Mouse (Mus musculus) myocyte (in vitro differentiated cells): ENCODE data around the gene Slc24a3. TPM values are rescaled to one million over a fixed set of nuclear protein-coding genes. Genes with fewer than 3 reads are reported as not detected.

ENCODE experiments used
- H3K27me3 ChIP-seq: one replicate; pipeline ENCODE4 v1.6.1; 2011; ENCODE audit not compliant: control insufficient read depth, insufficient read depth, insufficient read length
- H3K36me3 ChIP-seq: one replicate; pipeline ENCODE4 v1.6.1; 2011; ENCODE audit not compliant: control insufficient read depth, insufficient read depth
- H3K4me2 ChIP-seq: one replicate; pipeline ENCODE4 v1.6.1; 2011; ENCODE audit warnings: low read depth, control low read depth
- H3K4me3 ChIP-seq: one replicate; pipeline ENCODE4 v1.5.1; 2011; ENCODE audit warnings: mild to moderate bottlenecking, control low read depth, moderate library complexity
- H3K79me2 ChIP-seq: one replicate; pipeline ENCODE4 v1.6.1; 2011; ENCODE audit not compliant: control insufficient read depth, insufficient read depth
- H3ac ChIP-seq: one replicate; pipeline ENCODE4 v1.6.1; 2011; ENCODE audit not compliant: control insufficient read depth, insufficient read length
- CEBPB ChIP-seq: IDR thresholded peaks from 2 replicates; pipeline ENCODE4 v1.6.1; 2011; ENCODE audit warnings: mild to moderate bottlenecking, moderate library complexity; ENCODE audit not compliant: poor library complexity, insufficient read depth, severe bottlenecking
- E2F4 ChIP-seq: IDR thresholded peaks from one replicate; pipeline ENCODE4 v1.6.1; 2011; ENCODE audit warnings: mild to moderate bottlenecking, control low read depth, moderate library complexity; ENCODE audit not compliant: insufficient read depth
- MYOD1 ChIP-seq, 3 experiments: IDR thresholded peaks; one replicate each; pipeline ENCODE4 v1.6.1; 2011; ENCODE audit warnings: control low read depth in 2 of 3, low read depth in 2 of 3, mild to moderate bottlenecking in 2 of 3, moderate library complexity in 1 of 3; ENCODE audit not compliant: insufficient read length in 2 of 3, control insufficient read depth in 1 of 3
- MYOG ChIP-seq, 3 experiments: IDR thresholded peaks; one replicate each; pipeline ENCODE4 v1.6.1; 2011; ENCODE audit warnings: control low read depth in 2 of 3, low read depth in 2 of 3, mild to moderate bottlenecking in 2 of 3; ENCODE audit not compliant: insufficient read length in 2 of 3, control insufficient read depth in 1 of 3, insufficient read depth in 1 of 3
- POLR2A ChIP-seq: IDR thresholded peaks from one replicate; pipeline ENCODE4 v1.6.1; 2011; ENCODE audit warnings: low read depth, mild to moderate bottlenecking, control low read depth, moderate library complexity; ENCODE audit not compliant: insufficient read length
- POLR2AphosphoS2 ChIP-seq: IDR thresholded peaks from one replicate; pipeline ENCODE4 v1.6.1; 2011; ENCODE audit warnings: low read depth, control low read depth; ENCODE audit not compliant: insufficient read length
- REST ChIP-seq: IDR thresholded peaks from one replicate; pipeline ENCODE4 v1.6.1; 2011; ENCODE audit warnings: mild to moderate bottlenecking, control low read depth, moderate library complexity; ENCODE audit not compliant: insufficient read depth, insufficient read length
- SRF ChIP-seq: IDR thresholded peaks from one replicate; pipeline ENCODE4 v1.6.1; 2011; ENCODE audit warnings: low read depth; ENCODE audit not compliant: control insufficient read depth, insufficient read length
- TCF12 ChIP-seq: IDR thresholded peaks from one replicate; pipeline ENCODE4 v1.6.1; 2011; ENCODE audit warnings: mild to moderate bottlenecking, control low read depth; ENCODE audit not compliant: poor library complexity, insufficient read depth, severe bottlenecking
- TCF3 ChIP-seq: IDR thresholded peaks from one replicate; pipeline ENCODE4 v1.6.1; 2011; ENCODE audit warnings: low read depth, control low read depth; ENCODE audit not compliant: insufficient read length
- USF1 ChIP-seq: IDR thresholded peaks from one replicate; pipeline ENCODE4 v1.6.1; 2011; ENCODE audit warnings: low read depth, mild to moderate bottlenecking, control low read depth, moderate library complexity
- polyA plus RNA-seq: library from polyadenylated mRNA; unstranded; fragments of >200 nt; fragmentation: generic; extraction: Trizol; gene quantifications from one replicate; pipeline ENCODE4 v1.2.1, GENCODE M21; 2012; ENCODE audit warnings: missing spikeins

Gene Slc24a3
- polyA plus RNA-seq, 1 experiment, result 4.8 TPM

DNA sequence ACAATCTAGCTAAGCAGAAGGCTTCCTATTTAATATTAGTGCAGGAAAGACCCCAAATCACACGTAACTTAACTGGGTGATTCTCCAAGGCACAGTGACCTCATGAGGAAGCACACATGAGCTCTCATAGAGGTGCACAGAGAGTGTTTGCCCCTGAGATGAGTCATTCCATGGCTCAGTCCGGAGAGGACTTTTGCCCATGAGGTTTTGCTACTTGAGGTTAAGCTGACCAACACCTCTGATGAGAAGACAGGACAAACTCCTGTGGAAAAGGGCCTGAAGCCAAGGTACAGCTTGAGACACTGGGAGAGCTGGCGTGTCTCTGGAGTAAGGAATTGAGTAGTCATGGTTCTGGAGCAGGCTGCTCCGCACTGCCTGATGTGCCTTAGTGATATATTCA is 56.1 kb downstream of the Slc24a3 start:
- H3ac ChIP-seq, result no peak overlapping the region
- no peaks in the 10 kb centered on the region for H3K79me2 ChIP-seq
- H3K36me3 ChIP-seq, result no peaks in the 10 kb centered on the region
- TF ChIP-seq MYOG (IDR thresholded peaks at IDR 0.05; ENCODE audit: control insufficient read depth in 1 of 3, insufficient read depth in 1 of 3, insufficient read length in 2 of 3, low read depth in 2 of 3) (no peak), TCF3 (no peak), TCF12 (no peak), POLR2AphosphoS2 (no peak), USF1 (no peak), REST (no peak), MYOD1 (IDR thresholded peaks at IDR 0.05; ENCODE audit: control insufficient read depth in 1 of 3, insufficient read length in 2 of 3, low read depth in 2 of 3) (no peak), SRF (no peak), CEBPB (no peak), E2F4 (no peak)
- H3K4me3 ChIP-seq, result no peak overlapping the region
- no peak overlapping the region for H3K4me2 ChIP-seq
- H3K27me3 ChIP-seq, result no peaks in the 10 kb centered on the region

DNA sequence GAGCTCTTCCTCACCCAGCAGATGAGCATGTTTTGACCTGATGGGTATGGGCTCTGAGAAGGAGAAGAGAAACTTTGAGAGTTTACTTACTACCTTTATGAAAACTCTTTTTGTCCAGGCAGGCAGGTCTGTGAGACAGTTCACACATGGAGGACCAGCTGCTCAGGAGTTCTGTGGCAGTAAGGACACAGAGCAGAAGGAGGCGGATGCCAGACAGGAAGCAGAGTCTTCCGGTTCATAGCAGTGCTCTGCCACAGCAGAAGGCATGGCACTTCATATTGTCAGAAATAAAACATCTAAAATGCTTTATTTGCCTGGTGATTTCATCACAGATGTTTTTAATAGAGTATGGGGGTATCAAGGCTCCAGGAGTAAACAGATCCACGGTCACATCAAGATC is 58.1 kb downstream of the Slc24a3 start:
- TF ChIP-seq TCF12 (no peak), MYOD1 (IDR thresholded peaks at IDR 0.05; ENCODE audit: control insufficient read depth in 1 of 3, insufficient read length in 2 of 3, low read depth in 2 of 3) (no peak), MYOG (IDR thresholded peaks at IDR 0.05; ENCODE audit: control insufficient read depth in 1 of 3, insufficient read depth in 1 of 3, insufficient read length in 2 of 3, low read depth in 2 of 3) (no peak), SRF (no peak), USF1 (no peak)

DNA sequence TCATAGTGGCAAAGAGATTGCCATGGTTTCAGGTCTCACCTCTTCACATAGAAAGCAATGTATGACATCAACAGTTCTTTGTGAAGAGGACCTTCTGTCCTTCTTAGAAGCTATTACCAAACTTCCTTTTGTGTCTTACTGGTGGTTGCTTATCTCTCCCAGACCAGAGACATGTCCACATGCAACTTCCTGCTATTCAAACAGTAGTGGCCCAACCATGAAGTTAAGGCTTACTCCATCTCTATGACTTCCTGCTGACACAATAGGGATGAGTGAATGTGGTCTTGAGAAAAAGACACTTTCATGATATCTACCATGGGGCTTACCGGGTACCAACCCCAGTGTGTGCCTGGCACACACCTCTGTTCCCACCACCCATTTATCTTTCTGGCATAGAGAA is 58.5 kb downstream of the Slc24a3 start:
- Histone ChIP-seq H3K4me2 (no peak overlapping the region), H3K27me3 (no peaks in the 10 kb centered on the region), H3K4me3 (no peak overlapping the region), H3K79me2 (no peaks in the 10 kb centered on the region), H3ac (no peak overlapping the region), H3K36me3 (no peaks in the 10 kb centered on the region)
- TF ChIP-seq POLR2A, result no peak

More for the DNA sequence above, 58.1 kb downstream of the Slc24a3 start:
- Histone ChIP-seq H3ac (no peak overlapping the region), H3K79me2 (no peaks in the 10 kb centered on the region), H3K27me3 (no peaks in the 10 kb centered on the region), H3K4me3 (no peak overlapping the region), H3K36me3 (no peaks in the 10 kb centered on the region), H3K4me2 (no peak overlapping the region)

DNA sequence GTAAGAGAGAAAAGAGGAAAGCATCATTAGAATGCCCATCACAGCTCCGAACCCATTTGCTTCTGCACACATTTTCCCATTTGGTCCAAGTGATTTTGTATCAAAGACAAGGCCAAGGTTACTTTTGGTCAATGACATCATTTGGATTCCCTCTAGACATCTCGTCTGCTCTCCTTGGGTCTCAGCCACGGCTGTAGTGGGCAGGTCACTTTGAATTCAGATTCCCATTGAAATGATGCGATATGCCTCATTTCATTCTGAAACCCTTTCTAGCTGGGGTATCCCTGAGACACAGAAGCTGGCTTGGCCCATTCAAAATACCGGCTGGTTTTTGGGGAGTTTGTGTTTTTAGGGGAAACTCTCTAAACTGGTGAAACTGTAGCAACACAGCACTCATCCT is 59.8 kb downstream of the Slc24a3 start:
- H3K36me3 ChIP-seq, result no peaks in the 10 kb centered on the region
- no peak overlapping the region for H3K4me3 ChIP-seq
- no peaks in the 10 kb centered on the region for H3K79me2 ChIP-seq
- no peak overlapping the region for H3ac ChIP-seq
- H3K27me3 ChIP-seq, result no peaks in the 10 kb centered on the region
- TF ChIP-seq TCF12, result no peak
- no peak for TF ChIP-seq CEBPB
- no peak for TF ChIP-seq SRF
- no peak for TF ChIP-seq TCF3
- no peak for TF ChIP-seq POLR2A
- H3K4me2 ChIP-seq, result no peak overlapping the region

DNA sequence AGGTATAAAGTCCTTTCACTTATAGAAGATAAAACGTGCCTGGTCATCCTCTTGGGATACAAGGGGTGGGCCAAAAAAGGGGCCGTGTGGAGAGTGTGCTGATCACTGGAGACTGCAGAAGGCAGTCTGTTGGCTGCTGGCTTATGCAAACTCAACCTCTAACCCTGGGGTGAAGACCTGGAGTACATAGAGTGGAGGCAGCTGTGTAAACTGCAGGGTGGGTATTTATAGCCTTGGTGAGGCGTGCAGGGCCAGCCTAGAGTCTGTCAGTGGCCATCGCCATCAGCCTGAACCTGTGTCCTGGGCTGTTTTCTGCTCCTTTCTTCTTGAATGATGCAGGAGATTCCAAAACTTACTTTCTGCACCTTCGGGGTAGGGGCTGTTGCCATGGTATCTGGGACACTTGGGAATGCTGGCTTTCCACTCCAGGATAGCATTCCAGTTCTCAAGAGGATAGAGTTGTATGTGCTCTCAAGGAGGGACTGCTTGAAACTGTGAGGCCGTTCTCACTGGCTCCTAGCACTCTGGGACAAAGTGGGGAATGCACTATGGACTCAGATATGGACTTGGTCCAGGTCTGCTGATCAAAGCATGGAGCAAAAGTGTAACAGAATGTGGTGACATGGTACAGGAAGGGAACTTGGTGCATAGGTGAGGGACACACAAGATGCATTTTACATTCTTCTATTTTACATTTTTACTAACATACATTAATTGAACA is 65.4 kb downstream of the Slc24a3 start:
- Histone ChIP-seq H3K79me2 (no peaks in the 10 kb centered on the region), H3K4me3 (no peak overlapping the region), H3K36me3 (no peaks in the 10 kb centered on the region), H3K27me3 (no peaks in the 10 kb centered on the region), H3K4me2 (no peak overlapping the region), H3ac (no peak overlapping the region)
- TF ChIP-seq POLR2A (no peak), E2F4 (no peak), TCF3 (no peak), CEBPB (no peak), MYOD1 (IDR thresholded peaks at IDR 0.05; ENCODE audit: control insufficient read depth in 1 of 3, insufficient read length in 2 of 3, low read depth in 2 of 3) (peak in 1 of 3 experiments; percentile 26)
